Mouse (Mus musculus): Measurements from ENCODE around the gene Alox12b.
A peak's percentile ranks its signal among the peaks of the same experiment; 100 is the strongest.

Alox12b gene

GRCm38 (mm10) chr11:69174722-69175121 lies 17.9 kb downstream of the Alox12b start:
- DNase-seq (ENCODE audit: low spot score) = no peak

GRCm38 (mm10) chr11:69178525-69178924 lies 21.7 kb downstream of the Alox12b start:
- DNase-seq (ENCODE audit: low spot score) = no peak

DNA sequence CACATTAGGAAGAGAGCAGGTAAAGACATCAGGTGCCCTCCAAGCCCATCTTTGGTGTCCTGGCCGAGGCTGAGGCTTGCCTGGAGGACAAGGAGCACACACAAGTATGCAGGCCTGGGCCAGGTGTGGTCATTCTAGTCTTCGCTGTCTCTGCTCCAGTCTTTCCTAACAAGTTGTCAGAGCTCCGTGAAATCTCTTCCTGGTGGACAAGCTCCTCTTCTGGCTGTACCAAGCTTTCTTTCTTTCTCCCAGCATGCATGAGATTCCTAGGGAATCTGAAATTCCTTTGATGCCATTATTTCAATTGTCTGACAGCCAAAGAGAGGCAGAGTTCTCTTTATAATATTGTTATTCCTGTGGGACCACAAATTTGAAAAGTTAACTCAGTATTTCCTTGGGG lies 22.7 kb downstream of the Alox12b start:
- DNase-seq (ENCODE audit: low spot score) = no peak

GRCm38 (mm10) chr11:69180120-69180519 lies 23.3 kb downstream of the Alox12b start:
- DNase-seq (ENCODE audit: low spot score) = no peak

- no peak for DNase-seq (ENCODE audit: low spot score)
Measured at GRCm38 (mm10) chr11:69185031-69185430, 28.2 kb downstream of the Alox12b start.

DNA sequence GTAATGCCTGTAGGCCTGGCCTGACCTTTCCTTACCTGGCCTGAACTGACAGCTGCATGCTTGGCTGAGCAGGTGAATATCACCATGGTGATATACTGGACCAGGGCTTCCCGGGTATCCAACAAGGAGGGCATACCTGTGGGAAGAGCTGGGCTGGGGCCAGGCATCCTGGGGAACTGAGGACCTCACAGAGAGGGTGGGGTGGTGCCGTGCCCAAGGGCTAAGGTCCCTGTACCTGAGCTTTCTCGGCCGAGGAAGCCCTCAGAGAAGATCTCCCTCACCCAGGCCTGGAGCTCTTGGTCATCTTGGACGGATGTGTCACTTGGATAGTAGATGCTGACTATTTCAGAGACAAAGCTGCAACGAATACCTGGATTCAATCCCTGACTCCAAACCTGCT lies 29.1 kb downstream of the Alox12b start:
- no peak for DNase-seq (ENCODE audit: low spot score)

DNA sequence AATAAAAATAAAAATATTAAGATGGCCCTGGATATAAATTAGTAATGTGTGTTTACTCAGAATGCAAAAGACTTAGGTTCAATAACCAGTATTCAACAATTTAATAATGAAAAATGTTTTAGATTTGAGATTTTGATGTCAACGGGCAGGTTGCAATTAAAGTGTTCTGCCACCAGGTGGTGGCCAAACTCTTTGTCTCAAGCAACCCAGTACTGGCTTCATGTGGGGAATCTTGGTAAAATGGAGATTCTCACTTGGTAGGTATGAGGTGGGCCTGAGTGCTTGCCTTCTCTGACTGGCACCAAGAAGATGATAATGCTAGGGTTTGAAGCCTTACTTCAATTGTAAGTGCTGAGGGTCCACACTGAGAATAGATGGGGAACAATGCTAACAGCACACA lies 36.1 kb downstream of the Alox12b start:
- peak; percentile 27 for DNase-seq (ENCODE audit: low spot score)

DNA sequence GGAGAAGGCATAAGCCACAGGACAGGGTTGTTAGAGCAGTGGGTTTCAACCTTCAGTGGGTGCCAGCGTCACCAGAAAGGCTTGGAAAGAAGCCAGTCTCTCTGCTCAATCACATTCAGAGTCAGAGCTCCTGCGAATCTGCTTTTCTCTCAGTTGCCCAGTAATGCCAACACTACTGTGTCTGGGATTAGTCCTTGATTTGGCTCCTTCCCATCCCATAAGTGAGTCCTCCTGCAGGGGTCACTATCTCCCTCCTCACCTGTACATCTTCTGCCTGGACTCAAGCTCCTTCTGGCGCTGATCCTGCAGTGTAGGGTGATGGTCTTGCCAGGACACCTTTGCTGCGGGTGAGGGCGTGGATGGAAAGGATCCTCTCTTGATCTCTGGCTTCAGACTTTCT lies 40.0 kb downstream of the Alox12b start:
- no peak for DNase-seq (ENCODE audit: low spot score)

DNA sequence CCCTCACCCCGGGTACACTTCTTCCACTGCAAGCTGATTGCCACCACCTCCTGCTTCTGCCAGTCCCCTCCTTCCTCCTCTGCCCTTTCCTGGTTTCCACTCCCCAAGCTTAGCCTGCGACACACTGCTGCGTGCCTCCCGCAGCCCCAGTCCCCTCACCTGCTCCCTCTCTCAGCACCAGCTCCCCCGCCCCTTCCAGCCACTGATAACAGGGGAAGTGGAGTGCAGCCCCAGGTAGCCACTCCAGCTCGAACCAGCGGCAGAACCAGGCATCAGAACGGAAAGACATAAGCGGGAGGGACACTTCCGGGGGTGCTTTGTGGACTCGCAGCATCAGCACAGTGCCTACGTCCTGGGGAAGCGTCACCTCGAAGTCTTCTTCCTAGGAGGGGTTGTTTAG lies 40.4 kb downstream of the Alox12b start:
- DNase-seq (ENCODE audit: low spot score) = no peak

GRCm38 (mm10) chr11:69197743-69198142 lies 41.0 kb downstream of the Alox12b start, which contains the start of gene Alox8:
Alox8 (minus strand) TSS chr11:69197843.
- no peak for DNase-seq (ENCODE audit: low spot score)

GRCm38 (mm10) chr11:69199251-69199650 lies 42.5 kb downstream of the Alox12b start:
- no peak for DNase-seq (ENCODE audit: low spot score)

- DNase-seq (ENCODE audit: low spot score) = no peak
Measured at GRCm38 (mm10) chr11:69200231-69200630, 43.4 kb downstream of the Alox12b start.

DNA sequence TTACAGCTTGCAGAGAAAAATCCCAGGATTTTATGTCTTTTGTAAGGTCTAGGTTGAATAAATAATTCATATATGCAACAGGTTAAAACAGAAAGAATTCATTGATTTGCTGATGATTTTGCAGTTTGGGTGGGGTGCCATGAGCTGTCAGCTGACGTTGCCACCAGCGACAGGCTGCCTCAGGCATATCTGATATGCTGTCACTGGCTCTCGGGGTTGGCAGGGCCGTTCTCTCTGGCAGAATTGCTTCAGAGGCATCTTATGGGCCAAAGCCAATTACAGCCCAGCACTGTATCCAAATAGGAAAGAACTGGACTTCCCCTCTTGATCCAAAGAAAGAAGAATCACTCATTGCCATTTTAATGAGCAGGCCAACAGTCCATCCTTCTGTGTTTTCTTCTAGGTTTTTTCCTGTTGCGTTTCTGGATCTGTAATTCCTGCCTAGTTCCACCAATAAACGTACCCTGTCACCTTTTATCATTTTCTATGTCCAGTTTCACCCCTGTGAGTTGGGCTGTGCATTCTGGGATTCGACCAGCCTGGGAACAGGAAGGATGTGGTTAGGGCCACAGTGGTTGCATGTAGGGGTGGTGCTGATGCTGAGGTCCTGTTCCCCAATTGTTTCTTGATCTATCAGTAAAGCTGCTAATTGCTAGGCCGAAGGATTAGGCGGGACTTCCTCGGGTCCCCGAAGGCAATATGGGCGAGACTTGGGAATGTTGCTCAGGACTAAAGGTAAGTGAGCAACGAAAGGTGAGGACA lies 45.9 kb downstream of the Alox12b start:
- no peak for DNase-seq (ENCODE audit: low spot score)

DNA sequence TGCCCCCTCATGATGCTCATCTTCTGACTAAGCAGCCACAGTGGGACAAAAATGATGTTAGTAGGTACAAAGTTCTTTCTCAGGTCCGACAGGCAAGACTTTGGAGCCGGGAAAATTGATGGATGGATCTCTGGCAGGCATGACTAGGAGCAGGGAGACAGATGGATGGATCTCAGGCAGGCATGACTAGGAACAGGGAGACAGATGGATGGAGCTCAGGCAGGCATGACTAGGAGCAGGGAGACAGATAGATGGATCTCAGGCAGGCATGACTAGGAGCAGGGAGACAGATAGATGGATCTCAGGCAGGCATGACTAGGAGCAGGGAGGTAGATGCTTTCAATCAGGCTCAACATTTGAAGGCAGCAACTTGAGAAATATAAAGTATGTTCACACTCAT lies 54.6 kb downstream of the Alox12b start:
- no peak for DNase-seq (ENCODE audit: low spot score)

DNA sequence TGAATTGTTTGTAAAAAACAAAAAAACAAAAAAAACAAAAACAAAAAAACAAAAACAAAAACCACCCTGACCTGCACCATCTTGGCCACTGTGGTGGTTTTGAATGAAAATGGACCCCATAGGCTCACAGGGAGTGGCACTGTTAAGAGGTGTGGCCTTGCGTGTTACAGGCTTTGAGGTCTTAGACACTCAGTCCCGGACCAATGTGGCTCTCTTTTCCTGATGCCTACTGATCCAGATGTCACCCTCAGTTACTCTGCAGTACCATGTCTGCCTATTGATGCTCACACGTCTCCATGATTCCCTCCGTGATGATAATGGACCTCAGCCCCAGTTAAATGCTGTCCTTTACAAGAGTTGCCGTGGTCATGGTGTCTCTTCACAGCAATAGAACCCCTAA lies 60.6 kb downstream of the Alox12b start:
- no peak for DNase-seq (ENCODE audit: low spot score)

GRCm38 (mm10) chr11:69218661-69219060 lies 61.9 kb downstream of the Alox12b start:
- no peak for DNase-seq (ENCODE audit: low spot score)
